Mouse (Mus musculus) intestine, embryonic 14.5 days (tissue): ENCODE results near the gene Tmem59. TPM values are rescaled to one million over a fixed set of nuclear protein-coding genes. Genes with fewer than 3 reads are reported as not detected.
A peak's percentile ranks its signal among the peaks of the same experiment; 100 is the strongest.

Experiments
- ATAC-seq: fragments of 200-750 bp; cut with Nextera tagmentation; replicated peaks from 2 replicates; pipeline ENCODE4 v1.8.0; 2017; ENCODE audit warnings: low read depth, moderate number of reproducible peaks, moderate TSS enrichment, moderate library complexity; ENCODE audit not compliant: low FRiP score, low TSS enrichment
- DNase-seq: peaks from one replicate; pipeline ENCODE4 v3.0.0-alpha.2; 2018; ENCODE audit warnings: low spot score
- H3K27ac ChIP-seq: fragments of 300-500 bp; sonication (generic); 2 replicates; pipeline ENCODE4 v1.5.1; 2014; ENCODE audit warnings: low read depth, mild to moderate bottlenecking, control low read depth
- H3K27me3 ChIP-seq: fragments of 300-500 bp; sonication (generic); replicated peaks from 2 replicates; pipeline ENCODE4 v1.6.1; 2014; ENCODE audit warnings: low read length, control low read depth; ENCODE audit not compliant: control insufficient read depth, insufficient read depth
- H3K36me3 ChIP-seq: fragments of 300-500 bp; sonication (generic); 2 replicates; pipeline ENCODE4 v1.6.1; 2014; ENCODE audit warnings: low read length, control low read depth; ENCODE audit not compliant: control insufficient read depth, insufficient read depth
- H3K4me1 ChIP-seq: fragments of 300-500 bp; sonication (generic); replicated peaks from 2 replicates; pipeline ENCODE4 v1.6.1; 2014; ENCODE audit warnings: low read length, control low read depth, mixed read lengths; ENCODE audit not compliant: control insufficient read depth, insufficient read depth
- H3K4me2 ChIP-seq: fragments of 300-500 bp; sonication (generic); 2 replicates; pipeline ENCODE4 v1.6.1; 2014; ENCODE audit warnings: low read length
- H3K4me3 ChIP-seq: fragments of 300-500 bp; sonication (generic); 2 replicates; pipeline ENCODE4 v1.5.1; 2014; ENCODE audit warnings: low read depth, low read length, control low read depth, mixed read lengths
- H3K9ac ChIP-seq: fragments of 300-500 bp; sonication (generic); 2 replicates; pipeline ENCODE4 v1.6.1; 2014; ENCODE audit warnings: mild to moderate bottlenecking, low read length
- H3K9me3 ChIP-seq: fragments of 300-500 bp; sonication (generic); 2 replicates; pipeline ENCODE4 v1.6.1; 2016; ENCODE audit warnings: low read length, control low read depth; ENCODE audit not compliant: control insufficient read depth
- WGBS: fragments of 180-500 bp; shearing (Covaris S2); extraction: QIAGEN DNeasy Blood & Tissue Kit; methylation state at CpG from one replicate; pipeline ENCODE4 v1.1.7; 2014; 5-methylcytosine and 5-hydroxymethylcytosine counted together
- polyA plus RNA-seq: library from polyadenylated mRNA; unstranded; fragments of >200 nt; fragmentation: Nextera tagmentation; extraction: Ambion mirVana; gene quantifications from 2 replicates; pipeline ENCODE4 v1.2.1, GENCODE M21; 2014

The Tmem59 gene
- polyA plus RNA-seq, 1 experiment from 2014 or later = 346 TPM

- Histone ChIP-seq H3K4me1 (0 out of 2 replicates have a peak, but pooled peaks cover 4% of the 10 kb centered on the region), H3K9me3 (no peaks in the 10 kb centered on the region), H3K27ac (no peak overlapping the region), H3K36me3 (peaks cover 29% of the 10 kb centered on the region), H3K9ac (no peak overlapping the region), H3K4me2 (no peak overlapping the region), H3K4me3 (no peak overlapping the region), H3K27me3 (no peaks in the 10 kb centered on the region)
- DNase-seq (no peak), ATAC-seq (no peak)
- WGBS = 77% methylated on average over 5 of the region's 5 CpGs
These were observed 11.5 kb upstream of the Tmem59 start for GRCm38 (mm10) chr4:107166700-107167099.

- Histone ChIP-seq H3K4me2 (no peak overlapping the region), H3K4me1 (0 out of 2 replicates have a peak, but pooled peaks cover 4% of the 10 kb centered on the region), H3K27me3 (no peaks in the 10 kb centered on the region), H3K9me3 (no peaks in the 10 kb centered on the region), H3K27ac (no peak overlapping the region), H3K4me3 (no peak overlapping the region), H3K9ac (no peak overlapping the region), H3K36me3 (peaks cover 35% of the 10 kb centered on the region)
- WGBS = 90% methylated on average over 5 of the region's 5 CpGs
- DNase-seq (no peak), ATAC-seq (no peak)
These were observed 10.4 kb upstream of the Tmem59 start for GRCm38 (mm10) chr4:107167798-107168197.

- Histone ChIP-seq H3K4me2 (peak overlapping the region; percentile 75), H3K9me3 (no peaks in the 10 kb centered on the region), H3K9ac (peak overlapping the region; percentile 85), H3K27me3 (no peaks in the 10 kb centered on the region), H3K4me1 (peaks cover 22% of the 10 kb centered on the region), H3K36me3 (peaks cover 26% of the 10 kb centered on the region), H3K27ac (peak overlapping the region; percentile 97), H3K4me3 (peak overlapping the region; percentile 97)
- 25% methylated on average over 11 of the region's 11 CpGs for WGBS
- DNase-seq (no peak), ATAC-seq (no peak)
These were observed 693 bp upstream of the Tmem59 start for GRCm38 (mm10) chr4:107177506-107177905.

- DNase-seq (peak; percentile 80), ATAC-seq (peak; percentile 28)
- Histone ChIP-seq H3K9me3 (no peaks in the 10 kb centered on the region), H3K4me3 (peak within 1 kb of the TSS; percentile 97), H3K27ac (peak within 1 kb of the TSS; percentile 97), H3K27me3 (no peaks in the 10 kb centered on the region), H3K4me1 (peaks cover 22% of the 10 kb centered on the region), H3K36me3 (peaks cover 13% of the 10 kb centered on the region), H3K9ac (peak within 1 kb of the TSS; percentile 85), H3K4me2 (peak within 1 kb of the TSS; percentile 75)
- under 1% methylated on average over 47 of the region's 47 CpGs for WGBS
These were observed 761 bp downstream of the Tmem59 start, which contains the start of gene Tceanc2 for GRCm38 (mm10) chr4:107178830-107179490. TSS of gene Tceanc2 (minus strand) at chr4:107179116.

GRCm38 (mm10) chr4:107179561-107179960 lies 1.4 kb downstream of the Tmem59 start:
- H3K4me2 ChIP-seq = peak overlapping the region; percentile 72
- peaks cover 22% of the 10 kb centered on the region for H3K4me1 ChIP-seq
- H3K36me3 ChIP-seq = peaks cover 7% of the 10 kb centered on the region; the same call in 1 of the 2 replicates
- DNase-seq (peak; percentile 56), ATAC-seq (no peak)
- peak overlapping the region; percentile 85 for H3K9ac ChIP-seq
- WGBS = 2% methylated on average over 8 of the region's 8 CpGs
- peak overlapping the region; percentile 97 for H3K4me3 ChIP-seq
- peak overlapping the region; percentile 97 for H3K27ac ChIP-seq
- H3K9me3 ChIP-seq = no peaks in the 10 kb centered on the region
- no peaks in the 10 kb centered on the region for H3K27me3 ChIP-seq

- Histone ChIP-seq H3K9ac (no peak overlapping the region), H3K4me1 (peaks cover 22% of the 10 kb centered on the region), H3K4me2 (no peak overlapping the region), H3K27me3 (no peaks in the 10 kb centered on the region), H3K36me3 (no peaks in the 10 kb centered on the region), H3K27ac (no peak overlapping the region), H3K9me3 (no peaks in the 10 kb centered on the region), H3K4me3 (no peak overlapping the region)
- ATAC-seq = no peak
- no peak for DNase-seq
These were observed 2.5 kb downstream of the Tmem59 start for GRCm38 (mm10) chr4:107180746-107181145.

DNA sequence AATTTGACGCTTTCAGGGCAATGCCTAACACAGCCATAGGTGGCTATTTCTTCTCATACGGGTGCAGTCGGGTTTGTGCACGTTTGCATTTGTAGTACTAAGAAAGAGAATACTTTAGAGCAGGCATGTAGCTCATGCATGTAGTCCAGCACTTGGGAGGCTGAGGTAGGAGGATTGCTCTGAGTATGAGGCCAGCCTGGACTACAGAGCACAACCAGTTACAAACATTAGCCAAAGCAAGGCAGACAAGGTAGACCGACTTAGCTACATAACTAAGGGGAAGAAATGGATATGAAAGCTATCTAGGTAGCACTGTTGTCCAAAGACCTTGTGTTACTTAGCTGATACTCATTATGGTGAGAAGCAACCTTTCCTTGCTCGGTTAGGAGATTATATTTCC lies 3.7 kb downstream of the Tmem59 start:
- peaks cover 8% of the 10 kb centered on the region for H3K36me3 ChIP-seq
- WGBS = 80% methylated on average over 6 of the region's 6 CpGs

GRCm38 (mm10) chr4:107182796-107183195 lies 4.6 kb downstream of the Tmem59 start:
- Histone ChIP-seq H3K9ac (no peak overlapping the region), H3K9me3 (no peaks in the 10 kb centered on the region), H3K4me1 (peaks cover 14% of the 10 kb centered on the region; the same call in 1 of the 2 replicates), H3K27ac (no peak overlapping the region), H3K36me3 (peaks cover 17% of the 10 kb centered on the region), H3K4me2 (no peak overlapping the region), H3K4me3 (no peak overlapping the region), H3K27me3 (no peaks in the 10 kb centered on the region)
- 72% methylated on average over 2 of the region's 2 CpGs for WGBS
- ATAC-seq (no peak), DNase-seq (no peak)

More for the DNA sequence above, 3.7 kb downstream of the Tmem59 start:
- Histone ChIP-seq H3K27me3 (no peaks in the 10 kb centered on the region), H3K4me1 (peaks cover 21% of the 10 kb centered on the region), H3K9ac (no peak overlapping the region), H3K27ac (no peak overlapping the region), H3K4me2 (no peak overlapping the region), H3K4me3 (no peak overlapping the region), H3K9me3 (no peaks in the 10 kb centered on the region)
- DNase-seq (no peak), ATAC-seq (no peak)

GRCm38 (mm10) chr4:107183203-107183602 lies 5.0 kb downstream of the Tmem59 start:
- Histone ChIP-seq H3K4me3 (no peak overlapping the region), H3K9ac (no peak overlapping the region), H3K9me3 (no peaks in the 10 kb centered on the region), H3K27ac (no peak overlapping the region), H3K4me1 (peaks cover 14% of the 10 kb centered on the region; the same call in 1 of the 2 replicates), H3K36me3 (peaks cover 21% of the 10 kb centered on the region), H3K27me3 (no peaks in the 10 kb centered on the region), H3K4me2 (no peak overlapping the region)
- DNase-seq (no peak), ATAC-seq (no peak)
- WGBS = 80% methylated on average over 4 of the region's 4 CpGs
